Mouse (Mus musculus): ENCODE measurements at regions not wholly inside any gene's neighbourhood (a gene's known extent, or its start where the extent isn't known, plus 50 kb on each side); places are given as distances from the start of the nearest gene placed in this dataset.

DNA sequence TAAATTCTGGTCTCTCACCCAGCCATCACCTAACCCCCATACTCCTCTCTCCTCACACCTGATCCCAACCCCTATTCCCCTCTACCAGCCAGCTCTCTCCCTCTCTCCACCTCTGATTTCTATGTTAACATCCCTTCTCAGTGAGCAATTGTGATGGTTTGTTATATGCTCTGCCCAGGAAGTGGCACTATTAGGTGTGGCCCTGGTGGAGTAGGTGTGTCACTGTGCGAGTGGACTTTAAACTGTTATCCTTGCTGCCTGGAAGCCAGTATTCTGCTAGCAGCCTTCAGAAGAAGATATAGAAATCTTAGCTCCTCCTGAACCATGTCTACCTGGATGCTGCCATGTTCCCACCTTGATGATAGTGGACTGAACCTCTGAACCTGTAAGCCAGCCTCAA lies 114.4 kb upstream of the Vegfc start:
- Histone ChIP-seq H3K36me3 (no peaks in the 10 kb centered on the region), H3K27me3 (no peaks in the 10 kb centered on the region), H3K4me2 (replicated peaks) (no peak overlapping the region), H3K27ac (no peak overlapping the region), H3K9me3 (replicated peaks) (no peaks in the 10 kb centered on the region), H3K4me3 (no peak overlapping the region), H3K4me1 (no peaks in the 10 kb centered on the region), H3K9ac (no peak overlapping the region)
- ATAC-seq (ENCODE audit: low FRiP score) = no peak
- 90% methylated on average over 1 of the region's 1 CpGs for WGBS

DNA sequence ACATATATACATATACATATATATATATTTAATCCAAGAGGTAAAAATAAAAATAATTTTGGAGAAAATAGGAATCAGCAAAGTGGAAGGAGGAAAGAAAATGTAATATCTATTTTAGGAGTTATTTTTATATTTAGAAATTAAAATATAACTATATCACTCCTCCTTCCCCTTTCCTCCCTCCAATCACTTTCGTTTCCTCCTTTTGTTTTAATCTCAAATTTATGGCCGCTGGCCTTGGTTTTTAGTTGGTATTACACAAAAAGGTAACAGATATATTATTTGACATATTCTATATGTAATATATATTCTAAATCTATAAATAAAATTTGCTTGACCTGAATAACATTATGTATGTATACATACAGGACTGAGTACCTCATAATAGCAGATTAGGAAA lies 93.1 kb upstream of the Vegfc start:
- Histone ChIP-seq H3K9ac (no peak overlapping the region), H3K36me3 (no peaks in the 10 kb centered on the region), H3K27me3 (no peaks in the 10 kb centered on the region), H3K4me1 (no peaks in the 10 kb centered on the region), H3K9me3 (replicated peaks) (no peaks in the 10 kb centered on the region), H3K4me2 (replicated peaks) (no peak overlapping the region), H3K4me3 (no peak overlapping the region), H3K27ac (no peak overlapping the region)
- 85% methylated on average over 2 of the region's 2 CpGs for WGBS
- ATAC-seq (ENCODE audit: low FRiP score) = no peak

DNA sequence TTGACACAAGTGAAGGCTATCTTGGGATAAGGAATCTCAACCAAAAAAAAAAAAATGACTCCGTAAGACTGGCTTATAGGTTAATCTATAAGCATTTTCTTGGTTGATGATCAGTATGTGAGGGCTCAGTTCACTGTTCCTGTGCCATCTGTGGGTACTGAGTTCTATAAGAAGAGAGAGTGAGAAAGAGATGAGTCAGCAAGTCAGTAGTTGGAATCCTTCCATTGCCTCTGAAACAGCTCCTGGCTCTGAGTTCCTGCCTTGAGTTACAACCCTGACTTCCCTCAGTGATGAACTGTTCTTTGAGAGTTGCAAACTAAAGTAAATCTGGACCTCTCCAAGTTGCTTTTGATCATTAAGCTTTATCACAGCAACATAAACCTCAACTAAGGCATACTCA lies 91.7 kb upstream of the Vegfc start:
- Histone ChIP-seq H3K9me3 (replicated peaks) (no peaks in the 10 kb centered on the region), H3K36me3 (no peaks in the 10 kb centered on the region), H3K4me1 (no peaks in the 10 kb centered on the region), H3K4me3 (no peak overlapping the region), H3K27ac (no peak overlapping the region), H3K9ac (no peak overlapping the region), H3K4me2 (replicated peaks) (no peak overlapping the region), H3K27me3 (no peaks in the 10 kb centered on the region)
- ATAC-seq (ENCODE audit: low FRiP score) = no peak
- WGBS = 91% methylated on average over 1 of the region's 1 CpGs

DNA sequence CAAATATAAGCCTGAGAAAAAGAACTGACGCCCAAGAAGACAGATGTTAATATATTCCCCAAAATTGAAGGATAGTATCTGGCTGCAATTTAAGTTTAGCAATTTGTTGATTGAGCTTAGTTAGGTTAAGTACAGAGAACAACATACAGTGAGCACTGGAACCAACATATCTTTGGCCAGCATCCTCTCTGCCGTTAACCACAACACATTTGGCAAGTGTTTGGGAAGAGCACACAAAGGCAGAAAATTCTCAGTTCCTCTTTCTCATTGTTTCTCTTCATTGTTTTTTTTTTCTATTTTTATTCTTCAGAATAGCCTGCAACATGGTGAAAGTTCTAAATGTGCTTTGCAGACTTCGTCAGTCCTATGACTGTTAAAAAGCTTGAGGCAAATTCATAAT lies 83.2 kb upstream of the Vegfc start:
- Histone ChIP-seq H3K27ac (no peak overlapping the region), H3K9me3 (replicated peaks) (0 out of 2 replicates have a peak, but pooled peaks cover 6% of the 10 kb centered on the region), H3K4me1 (no peaks in the 10 kb centered on the region), H3K9ac (no peak overlapping the region), H3K4me3 (no peak overlapping the region), H3K4me2 (replicated peaks) (no peak overlapping the region), H3K36me3 (no peaks in the 10 kb centered on the region), H3K27me3 (no peaks in the 10 kb centered on the region)
- ATAC-seq (ENCODE audit: low FRiP score) = no peak
- 94% methylated on average over 3 of the region's 3 CpGs for WGBS

DNA sequence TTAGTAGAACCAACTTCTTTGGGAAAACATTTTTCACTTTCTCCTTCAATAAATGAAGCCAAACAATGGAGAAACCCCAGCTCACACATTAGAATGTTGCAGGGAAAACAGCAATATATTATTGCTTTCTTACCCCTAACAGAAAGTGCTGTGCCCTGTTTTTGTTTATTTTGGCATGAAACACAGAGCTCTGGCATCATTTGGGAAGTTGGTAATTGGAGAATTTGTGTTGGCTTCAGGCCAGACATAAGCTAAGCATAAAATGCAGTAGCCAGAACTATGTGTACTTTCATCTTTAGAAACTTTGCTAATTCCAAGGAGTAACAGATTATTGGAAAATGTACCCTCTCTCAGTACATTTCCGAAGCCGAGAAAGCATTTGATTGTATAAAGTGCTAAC lies 79.9 kb upstream of the Vegfc start:
- H3K27ac ChIP-seq = no peak overlapping the region
- no peaks in the 10 kb centered on the region for H3K36me3 ChIP-seq
- ATAC-seq (ENCODE audit: low FRiP score) = no peak
- WGBS = 81% methylated on average over 2 of the region's 2 CpGs
- no peaks in the 10 kb centered on the region for H3K4me1 ChIP-seq
- 0 out of 2 replicates have a peak, but pooled peaks cover under 1% of the 10 kb centered on the region for H3K9me3 ChIP-seq (replicated peaks)
- no peak overlapping the region for H3K9ac ChIP-seq
- no peak overlapping the region for H3K4me2 ChIP-seq (replicated peaks)
- H3K4me3 ChIP-seq = no peak overlapping the region
- no peaks in the 10 kb centered on the region for H3K27me3 ChIP-seq

DNA sequence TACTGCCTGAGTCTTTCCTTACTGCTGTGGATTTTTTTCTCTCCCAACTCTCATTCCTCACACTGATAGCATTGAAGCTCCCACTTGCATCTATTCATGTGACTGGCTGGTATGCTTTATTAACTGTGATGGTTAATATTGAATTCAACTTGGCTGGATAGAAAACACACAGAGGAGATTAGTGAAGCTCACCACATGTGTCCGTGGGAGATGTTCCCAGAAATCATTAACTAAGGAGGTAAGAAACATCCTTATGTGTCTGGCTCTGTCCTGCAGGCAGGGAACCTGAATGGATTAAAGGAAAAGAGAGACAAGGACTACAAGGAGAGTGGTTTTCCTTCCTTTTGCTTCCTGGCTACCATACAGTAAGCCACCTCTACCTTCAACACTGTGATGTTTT lies 74.5 kb upstream of the Vegfc start:
- Histone ChIP-seq H3K9me3 (replicated peaks) (no peaks in the 10 kb centered on the region), H3K4me1 (no peaks in the 10 kb centered on the region), H3K9ac (no peak overlapping the region), H3K36me3 (no peaks in the 10 kb centered on the region), H3K27ac (no peak overlapping the region), H3K4me3 (no peak overlapping the region), H3K4me2 (replicated peaks) (no peak overlapping the region), H3K27me3 (no peaks in the 10 kb centered on the region)
- WGBS = 48% methylated on average over 1 of the region's 1 CpGs
- no peak for ATAC-seq (ENCODE audit: low FRiP score)

DNA sequence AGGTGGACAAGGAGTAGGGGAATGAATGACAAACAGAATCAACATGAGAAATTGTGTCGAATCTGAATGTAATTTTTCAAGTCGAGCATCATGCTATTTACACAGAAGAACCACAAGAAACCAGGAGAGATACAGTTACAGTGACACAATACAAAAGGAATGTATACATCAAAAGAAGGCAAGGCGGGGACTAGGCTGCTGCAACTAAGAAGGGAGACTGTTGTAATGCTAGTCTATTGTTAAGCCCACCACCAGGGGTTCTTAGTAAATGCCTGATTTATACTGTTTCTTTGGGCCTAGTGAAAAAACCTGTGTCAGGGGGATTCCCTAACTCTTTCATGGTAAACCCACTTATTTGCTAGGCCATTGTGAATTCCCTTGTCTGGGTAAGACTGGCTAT lies 63.3 kb upstream of the Vegfc start:
- no peak for ATAC-seq (ENCODE audit: low FRiP score)
- H3K9me3 ChIP-seq (replicated peaks) = no peaks in the 10 kb centered on the region
- 32% methylated on average over 3 of the region's 3 CpGs for WGBS
- no peaks in the 10 kb centered on the region; the same call in 1 of the 2 replicates for H3K4me1 ChIP-seq
- no peak overlapping the region for H3K4me2 ChIP-seq (replicated peaks)
- no peaks in the 10 kb centered on the region for H3K36me3 ChIP-seq
- H3K9ac ChIP-seq = no peak overlapping the region
- no peak overlapping the region for H3K27ac ChIP-seq
- no peaks in the 10 kb centered on the region for H3K27me3 ChIP-seq
- H3K4me3 ChIP-seq = no peak overlapping the region

DNA sequence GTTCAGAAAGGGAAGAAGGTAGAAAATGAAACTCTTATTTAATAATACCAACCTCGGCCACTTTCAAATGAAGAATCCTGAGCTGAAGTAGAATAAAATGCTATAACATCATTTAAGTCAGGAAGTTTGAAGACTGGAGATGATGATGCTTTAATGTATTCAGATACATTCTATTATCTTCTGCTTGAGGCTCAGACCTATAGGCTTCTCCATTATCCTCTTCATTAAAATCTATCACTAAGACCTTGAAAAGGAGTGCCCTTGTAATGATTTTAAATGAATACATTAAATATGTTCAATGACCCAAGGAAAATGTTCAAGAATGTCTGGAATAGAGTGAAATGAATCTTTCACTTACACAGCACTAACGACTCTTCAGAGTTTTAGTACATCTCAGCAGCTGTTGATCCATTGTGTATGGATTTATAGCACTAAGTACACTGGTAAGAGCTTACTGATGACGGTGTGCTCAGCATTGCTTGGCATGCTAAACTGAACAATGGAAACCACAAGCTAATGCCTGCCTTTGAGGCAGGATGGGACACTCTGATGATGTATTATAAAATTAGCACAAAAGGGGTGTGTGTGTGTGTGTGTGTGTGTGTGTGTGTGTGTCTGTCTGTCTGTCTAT lies 58.8 kb upstream of the Vegfc start:
- Histone ChIP-seq H3K36me3 (no peaks in the 10 kb centered on the region), H3K9ac (no peak overlapping the region), H3K27me3 (no peaks in the 10 kb centered on the region), H3K4me1 (no peaks in the 10 kb centered on the region; the same call in 1 of the 2 replicates), H3K27ac (no peak overlapping the region), H3K4me3 (no peak overlapping the region), H3K4me2 (replicated peaks) (no peak overlapping the region), H3K9me3 (replicated peaks) (no peaks in the 10 kb centered on the region)
- 50% methylated on average over 3 of the region's 3 CpGs for WGBS
- ATAC-seq (ENCODE audit: low FRiP score) = peak; percentile 68

All from hindbrain, embryonic 12.5 days (tissue).